In genomic region chr9:45955107-45955963, GRCm38 (mm10) we compare ENCODE assay signal across 8 mouse cellular contexts. TPM values are rescaled to one million over a fixed set of nuclear protein-coding genes. Genes with fewer than 3 reads are reported as not detected.
DNase-seq lines count a peak whose midpoint lies in the region; ATAC-seq and TF ChIP-seq lines count a peak whose summit lies in the region.

Gene Sidt2 (minus strand): TSS chr9:45955258.

- DNase-seq in MEL (ENCODE audit: low read depth, low spot score): peak; percentile 90
- DNase-seq in cerebellum, adult 18-20 months: peak; percentile 92 to 93
- DNase-seq in heart, postnatal 25 days (ENCODE audit: low spot score): peak; percentile 81
- DNase-seq in layer of hippocampus, adult 11-12 months (ENCODE audit: low spot score): peak; percentile 92
- peak; percentile 90 for DNase-seq in liver, postnatal 0 days
- peak; percentile 88 for DNase-seq in testis, postnatal 10 days (ENCODE audit: low spot score)

- peak within 1 kb of the TSS; percentile 43 for H3K27ac ChIP-seq in MEL (ENCODE audit: control insufficient read depth, low read depth, low read length)
- H3K27ac ChIP-seq in forebrain, embryonic 16.5 days (ENCODE audit: low read length): peak within 1 kb of the TSS; percentile 62
- peak within 1 kb of the TSS; percentile 95 for H3K27ac ChIP-seq in liver, postnatal 0 days (ENCODE audit: low read depth)
- H3K27ac ChIP-seq in neural tube, embryonic 14.5 days (ENCODE audit: low read depth, low read length): peak within 1 kb of the TSS; percentile 82

- no peaks in the 10 kb centered on the region for H3K27me3 ChIP-seq in MEL (ENCODE audit: control insufficient read depth in 1 of 2, insufficient read depth in 2 of 2, low read length in 2 of 2)
- H3K27me3 ChIP-seq in forebrain, embryonic 16.5 days (replicated peaks; ENCODE audit: control insufficient read depth, insufficient read depth, low read length): no peaks in the 10 kb centered on the region
- H3K27me3 ChIP-seq in liver, postnatal 0 days (ENCODE audit: insufficient read depth, low read length): no peaks in the 10 kb centered on the region
- no peaks in the 10 kb centered on the region for H3K27me3 ChIP-seq in neural tube, embryonic 14.5 days (ENCODE audit: control insufficient read depth, insufficient read depth, low read length)

- H3K4me1 ChIP-seq in MEL (ENCODE audit: control insufficient read depth in 1 of 2, insufficient read depth in 2 of 2, low read length in 2 of 2): peaks cover 2 to 11% of the 10 kb centered on the region in 2 experiments; a peak in 2 of 4 replicates
- H3K4me1 ChIP-seq in forebrain, embryonic 16.5 days (replicated peaks; ENCODE audit: control insufficient read depth, insufficient read depth, low read length): peaks cover 25% of the 10 kb centered on the region
- peaks cover 23% of the 10 kb centered on the region for H3K4me1 ChIP-seq in liver, postnatal 0 days (ENCODE audit: insufficient read depth)
- H3K4me1 ChIP-seq in neural tube, embryonic 14.5 days (ENCODE audit: control insufficient read depth, insufficient read depth, low read length): peaks cover 20% of the 10 kb centered on the region

- under 1% methylated on average over 42 of the region's 48 CpGs for whole genome bisulfite sequencing in forebrain, embryonic 16.5 days
- WGBS in liver, postnatal 0 days (ENCODE audit: insufficient replicate concordance): 4% methylated on average over 36 of the region's 48 CpGs
- under 1% methylated on average over 48 of the region's 48 CpGs for WGBS in neural tube, embryonic 14.5 days

- H3K9me3 ChIP-seq in MEL (replicated peaks; ENCODE audit: insufficient read depth, low read length): no peaks in the 10 kb centered on the region
- H3K9me3 ChIP-seq in forebrain, embryonic 16.5 days (ENCODE audit: control insufficient read depth, low read length): no peaks in the 10 kb centered on the region
- H3K9me3 ChIP-seq in liver, postnatal 0 days (ENCODE audit: low read length): no peaks in the 10 kb centered on the region
- H3K9me3 ChIP-seq in neural tube, embryonic 14.5 days (ENCODE audit: control insufficient read depth, low read length): no peaks in the 10 kb centered on the region

- TF ChIP-seq CTCF in MEL (IDR thresholded peaks at IDR 0.05 in 2 of 3, conservative IDR thresholded peaks at IDR 0.05 in 1 of 3; ENCODE audit: control insufficient read depth in 1 of 3, insufficient read depth in 1 of 3, low read depth in 2 of 3, low read length in 3 of 3, poor library complexity in 1 of 3, severe bottlenecking in 1 of 3): no peak
- 0 out of 2 replicates have a peak, but pooled peaks have one; percentile 4 for TF ChIP-seq CTCF in liver, postnatal 0 days (IDR thresholded peaks at IDR 0.05; ENCODE audit: low read depth)

- 0 out of 4 replicates have a peak, but pooled peaks of 1 of the 2 experiments have one; percentile 4 for TF ChIP-seq EP300 in MEL (IDR thresholded peaks at IDR 0.05; ENCODE audit: low read depth in 1 of 2, low read length in 2 of 2)
- no peak for TF ChIP-seq EP300 in liver, postnatal 0 days (IDR thresholded peaks at IDR 0.05; ENCODE audit: low read depth)

- no peak for TF ChIP-seq RAD21 in MEL (IDR thresholded peaks at IDR 0.05; ENCODE audit: low read depth, low read length)

- intact Hi-C loops in heart, postnatal 25 days (cut with DNase I): loop anchor here (2.0 kb wide), 1 partner anchor 29 kb away; no protein-coding TSS in a partner anchor

- TF ChIP-seq POLR2A in MEL (IDR thresholded peaks at IDR 0.05; ENCODE audit: control insufficient read depth in 1 of 2, insufficient read depth in 1 of 2, low read depth in 1 of 2, low read length in 2 of 2, poor library complexity in 1 of 2): peak in 1 of 2 experiments; percentile 54; a peak in 1 of 4 replicates

- peak; percentile 99 for ATAC-seq in forebrain, embryonic 16.5 days
- peak; percentile 93 for ATAC-seq in liver, postnatal 0 days
- peak; percentile 98 for ATAC-seq in neural tube, embryonic 14.5 days (ENCODE audit: low read depth)

- H3K4me2 ChIP-seq in forebrain, embryonic 16.5 days (ENCODE audit: low read length): peak within 1 kb of the TSS; percentile 79
- peak within 1 kb of the TSS; percentile 84 for H3K4me2 ChIP-seq in liver, postnatal 0 days (ENCODE audit: low read depth, low read length)
- H3K4me2 ChIP-seq in neural tube, embryonic 14.5 days (ENCODE audit: low read depth, low read length): peak within 1 kb of the TSS; percentile 86

- H3K9ac ChIP-seq in MEL (ENCODE audit: control insufficient read depth, low read depth, low read length, poor library complexity, severe bottlenecking): peak within 1 kb of the TSS; percentile 81
- peak within 1 kb of the TSS; percentile 87 for H3K9ac ChIP-seq in forebrain, embryonic 16.5 days (replicated peaks; ENCODE audit: low read depth, low read length)
- H3K9ac ChIP-seq in liver, postnatal 0 days (replicated peaks): peak within 1 kb of the TSS; percentile 89
- peak within 1 kb of the TSS; percentile 86 for H3K9ac ChIP-seq in neural tube, embryonic 14.5 days (replicated peaks; ENCODE audit: low read depth, low read length)

- H3K36me3 ChIP-seq in MEL (ENCODE audit: control insufficient read depth in 1 of 2, insufficient read depth in 2 of 2, low read length in 2 of 2): peaks cover 0 to 4% of the 10 kb centered on the region in 2 experiments; a peak in 1 of 4 replicates
- H3K36me3 ChIP-seq in forebrain, embryonic 16.5 days (ENCODE audit: control insufficient read depth, insufficient read depth): no peaks in the 10 kb centered on the region
- H3K36me3 ChIP-seq in liver, postnatal 0 days (replicated peaks; ENCODE audit: insufficient read depth, low read length): peaks cover 18% of the 10 kb centered on the region
- peaks cover 14% of the 10 kb centered on the region for H3K36me3 ChIP-seq in neural tube, embryonic 14.5 days (ENCODE audit: control insufficient read depth, insufficient read depth, low read length)

- H3K4me3 ChIP-seq in MEL (ENCODE audit: control insufficient read depth in 1 of 2, insufficient read depth in 1 of 2, low read depth in 2 of 2, low read length in 2 of 2): peak within 1 kb of the TSS; percentile 84 to 87
- peak within 1 kb of the TSS; percentile 87 for H3K4me3 ChIP-seq in forebrain, embryonic 16.5 days (replicated peaks; ENCODE audit: low read length)
- peak within 1 kb of the TSS; percentile 79 for H3K4me3 ChIP-seq in liver, postnatal 0 days (ENCODE audit: low read depth, low read length)
- peak within 1 kb of the TSS; percentile 92 for H3K4me3 ChIP-seq in neural tube, embryonic 14.5 days (ENCODE audit: low read depth, low read length)

- peaks cover 12% of the 10 kb centered on the region for H3K79me2 ChIP-seq in MEL (ENCODE audit: control insufficient read depth, insufficient read depth, low read length, poor library complexity)

TF ChIP-seq in MEL, 35 proteins besides CTCF, POLR2A, EP300 and RAD21 (continues in another document):
- TF ChIP-seq GABPA (IDR thresholded peaks at IDR 0.05; ENCODE audit: low read depth, low read length) (no peak), CHD1 (IDR thresholded peaks at IDR 0.05; ENCODE audit: low read depth, low read length) (no peak), MYC (IDR thresholded peaks at IDR 0.05; ENCODE audit: low read depth, low read length) (no peak), MAFK (IDR thresholded peaks at IDR 0.05; ENCODE audit: borderline replicate concordance, low read depth, low read length) (no peak), MEF2A (IDR thresholded peaks at IDR 0.05; ENCODE audit: extremely low read depth, insufficient replicate concordance, low read depth, low read length, poor library complexity, severe bottlenecking) (no peak), MXI1 (IDR thresholded peaks at IDR 0.05; ENCODE audit: low read depth, low read length) (peak; percentile 81), HCFC1 (IDR thresholded peaks at IDR 0.05; ENCODE audit: low read depth, low read length) (peak; percentile 89), NELFE (IDR thresholded peaks at IDR 0.05; ENCODE audit: low read depth, low read length) (no peak), POLR2AphosphoS2 (IDR thresholded peaks at IDR 0.05; ENCODE audit: low read length) (peak; percentile 48; the same call in 1 of the 2 replicates), RCOR1 (IDR thresholded peaks at IDR 0.05; ENCODE audit: low read depth, low read length) (no peak), TAL1 (IDR thresholded peaks at IDR 0.05; ENCODE audit: low read length) (no peak), MYB (IDR thresholded peaks at IDR 0.05; ENCODE audit: low read depth, low read length) (no peak), ZMIZ1 (IDR thresholded peaks at IDR 0.05; ENCODE audit: low read depth, low read length) (0 out of 2 replicates have a peak, but pooled peaks have one; percentile 7), CHD2 (IDR thresholded peaks at IDR 0.05; ENCODE audit: low read length) (no peak), TBP (IDR thresholded peaks at IDR 0.05; ENCODE audit: low read depth, low read length) (0 out of 2 replicates have a peak, but pooled peaks have one; percentile 25), SMC3 (IDR thresholded peaks at IDR 0.05; ENCODE audit: low read depth, low read length) (no peak), SIN3A (IDR thresholded peaks at IDR 0.05; ENCODE audit: low read length) (peak; percentile 99), ZKSCAN1 (IDR thresholded peaks at IDR 0.05; ENCODE audit: low read depth, low read length) (no peak), JUND (IDR thresholded peaks at IDR 0.05; ENCODE audit: low read depth, low read length) (no peak), TCF12 (IDR thresholded peaks at IDR 0.05; ENCODE audit: low read depth, low read length) (peak; percentile 27; the same call in 1 of the 2 replicates), MAX (IDR thresholded peaks at IDR 0.05; ENCODE audit: low read length) (no peak), KAT2A (conservative IDR thresholded peaks at IDR 0.05; ENCODE audit: low read depth, low read length) (no peak; the same call in 1 of the 2 replicates), ZC3H11A (IDR thresholded peaks at IDR 0.05; ENCODE audit: low read depth, low read length) (no peak), POLR2AphosphoS5 (IDR thresholded peaks at IDR 0.05; ENCODE audit: borderline replicate concordance, low read depth, low read length) (no peak), E2F4 (IDR thresholded peaks at IDR 0.05; ENCODE audit: borderline replicate concordance, low read depth, low read length) (no peak), MAZ (IDR thresholded peaks at IDR 0.05; ENCODE audit: low read depth, low read length) (peak; percentile 40; the same call in 1 of the 2 replicates), GATA1 (IDR thresholded peaks at IDR 0.05; ENCODE audit: low read depth, low read length) (no peak)

RNA-seq across cellular contexts. Expression of gene Sidt2, which starts in this region (rescaled TPM):
- total RNA-seq in MEL (2012; rRNA removed): 22.4 and 27.0 TPM in 2 replicates
- 10 to 100 TPM in 1 of 2 experiments, not detected in 1; 71.8 TPM for polyA plus RNA-seq in MEL (2012; ENCODE audit: insufficient read depth in 1 of 2, insufficient read length in 2 of 2, low read depth in 1 of 2, low replicate concordance in 2 of 2, missing spikeins in 1 of 2)
- polyA plus RNA-seq in forebrain, embryonic 16.5 days (2015; fragmentation: Nextera tagmentation; extraction: Ambion mirVana): 39.6 and 42.7 TPM in 2 replicates
- 10 to 100 TPM; 70.9 to 76.5 TPM for total RNA-seq in heart, postnatal 25 days (2021)
- polyA plus RNA-seq in liver, postnatal 0 days (2015; fragmentation: Nextera tagmentation; extraction: Ambion mirVana): 23.5 and 23.6 TPM in 2 replicates
- polyA plus RNA-seq in neural tube, embryonic 14.5 days (2014; fragmentation: Nextera tagmentation; extraction: Ambion mirVana): 45.7 and 52.0 TPM in 2 replicates

Comparison
In these comparisons a context has a peak if more than half of its experiments do, and no peak if none do; other contexts are left out.
1. Peak in every context shown above with its lines: DNase-seq, ATAC-seq, H3K4me3 ChIP-seq and H3K27ac ChIP-seq.
2. H3K27ac ChIP-seq: peak in every context shown above with its lines; median percentile 95 in liver, postnatal 0 days; 82 in neural tube, embryonic 14.5 days; 62 in forebrain, embryonic 16.5 days; 43 in MEL.